Mouse (Mus musculus): ENCODE results near the gene Tpcn1. TPM values are rescaled to one million over a fixed set of nuclear protein-coding genes. Genes with fewer than 3 reads are reported as not detected.

Gene Tpcn1
- total and polyA plus RNA-seq, 2 experiments = 7.6 to 51.9 TPM

GRCm38 (mm10) chr5:120526311-120526710, 62.2 kb downstream of the Tpcn1 start:
- 77% methylated on average over 11 of the region's 11 CpGs for WGBS
- no peak overlapping the region for H3K27ac ChIP-seq (replicated peaks; ENCODE audit: insufficient read depth, low read depth, low read length)
- TF ChIP-seq POLR2A (IDR thresholded peaks at IDR 0.05; ENCODE audit: extremely low read depth, insufficient read depth, low read length) = no peak
- TF ChIP-seq CTCF (IDR thresholded peaks at IDR 0.05; ENCODE audit: low read depth, low read length) = no peak
- peaks cover 6% of the 10 kb centered on the region; the same call in 1 of the 2 replicates for H3K4me1 ChIP-seq (ENCODE audit: control insufficient read depth, insufficient read depth, low read length)
- no peak overlapping the region for H3K4me3 ChIP-seq (ENCODE audit: insufficient read depth, low read depth, low read length)
- H3K36me3 ChIP-seq (ENCODE audit: control insufficient read depth, insufficient read depth, low read length) = peaks cover 44% of the 10 kb centered on the region
- H3K27me3 ChIP-seq (ENCODE audit: control insufficient read depth, insufficient read depth, low read length) = no peaks in the 10 kb centered on the region
- H3K79me2 ChIP-seq (ENCODE audit: control insufficient read depth, insufficient read depth, low read length) = no peaks in the 10 kb centered on the region
- DNase-seq (ENCODE audit: extremely low read depth, low read depth, low spot score) = no peak
- H3K9ac ChIP-seq (ENCODE audit: low read depth, low read length) = no peak overlapping the region

- no peaks in the 10 kb centered on the region for H3K79me2 ChIP-seq (ENCODE audit: control insufficient read depth, insufficient read depth, low read length)
- no peak overlapping the region for H3K4me3 ChIP-seq (ENCODE audit: insufficient read depth, low read depth, low read length)
- WGBS = 76% methylated on average over 5 of the region's 5 CpGs
- H3K27me3 ChIP-seq (ENCODE audit: control insufficient read depth, insufficient read depth, low read length) = no peaks in the 10 kb centered on the region
- H3K27ac ChIP-seq (replicated peaks; ENCODE audit: insufficient read depth, low read depth, low read length) = no peak overlapping the region
- peaks cover 47% of the 10 kb centered on the region for H3K36me3 ChIP-seq (ENCODE audit: control insufficient read depth, insufficient read depth, low read length)
- H3K9ac ChIP-seq (ENCODE audit: low read depth, low read length) = no peak overlapping the region
- TF ChIP-seq POLR2A (IDR thresholded peaks at IDR 0.05; ENCODE audit: extremely low read depth, insufficient read depth, low read length) (no peak), CTCF (IDR thresholded peaks at IDR 0.05; ENCODE audit: low read depth, low read length) (peak; percentile 57)
- DNase-seq (ENCODE audit: extremely low read depth, low read depth, low spot score) = no peak
- H3K4me1 ChIP-seq (ENCODE audit: control insufficient read depth, insufficient read depth, low read length) = 0 out of 2 replicates have a peak, but pooled peaks cover under 1% of the 10 kb centered on the region
Measured at GRCm38 (mm10) chr5:120525737-120526136, 62.7 kb downstream of the Tpcn1 start.

- Histone ChIP-seq H3K9ac (ENCODE audit: low read depth, low read length) (no peak overlapping the region), H3K36me3 (ENCODE audit: control insufficient read depth, insufficient read depth, low read length) (peaks cover 54% of the 10 kb centered on the region), H3K27ac (replicated peaks; ENCODE audit: insufficient read depth, low read depth, low read length) (no peak overlapping the region), H3K79me2 (ENCODE audit: control insufficient read depth, insufficient read depth, low read length) (no peaks in the 10 kb centered on the region), H3K27me3 (ENCODE audit: control insufficient read depth, insufficient read depth, low read length) (no peaks in the 10 kb centered on the region), H3K4me1 (ENCODE audit: control insufficient read depth, insufficient read depth, low read length) (no peaks in the 10 kb centered on the region), H3K4me3 (ENCODE audit: insufficient read depth, low read depth, low read length) (no peak overlapping the region)
- DNase-seq (ENCODE audit: extremely low read depth, low read depth, low spot score) = no peak
- TF ChIP-seq CTCF (IDR thresholded peaks at IDR 0.05; ENCODE audit: low read depth, low read length) (no peak), POLR2A (IDR thresholded peaks at IDR 0.05; ENCODE audit: extremely low read depth, insufficient read depth, low read length) (no peak)
- WGBS = 97% methylated on average over 2 of the region's 2 CpGs
Measured at GRCm38 (mm10) chr5:120524736-120525135, 63.7 kb downstream of the Tpcn1 start.

- no peak overlapping the region for H3K27ac ChIP-seq (replicated peaks; ENCODE audit: insufficient read depth, low read depth, low read length)
- H3K4me3 ChIP-seq (ENCODE audit: insufficient read depth, low read depth, low read length) = no peak overlapping the region
- H3K27me3 ChIP-seq (ENCODE audit: control insufficient read depth, insufficient read depth, low read length) = no peaks in the 10 kb centered on the region
- H3K79me2 ChIP-seq (ENCODE audit: control insufficient read depth, insufficient read depth, low read length) = peaks cover 4% of the 10 kb centered on the region
- peaks cover 49% of the 10 kb centered on the region for H3K36me3 ChIP-seq (ENCODE audit: control insufficient read depth, insufficient read depth, low read length)
- peaks cover 3% of the 10 kb centered on the region for H3K4me1 ChIP-seq (ENCODE audit: control insufficient read depth, insufficient read depth, low read length)
- no peak for DNase-seq (ENCODE audit: extremely low read depth, low read depth, low spot score)
- 81% methylated on average over 3 of the region's 3 CpGs for WGBS
- H3K9ac ChIP-seq (ENCODE audit: low read depth, low read length) = no peak overlapping the region
- peak; percentile 87 for TF ChIP-seq CTCF (IDR thresholded peaks at IDR 0.05; ENCODE audit: low read depth, low read length)
- TF ChIP-seq POLR2A (IDR thresholded peaks at IDR 0.05; ENCODE audit: extremely low read depth, insufficient read depth, low read length) = no peak
Measured at GRCm38 (mm10) chr5:120522649-120523048, 65.8 kb downstream of the Tpcn1 start.

DNA sequence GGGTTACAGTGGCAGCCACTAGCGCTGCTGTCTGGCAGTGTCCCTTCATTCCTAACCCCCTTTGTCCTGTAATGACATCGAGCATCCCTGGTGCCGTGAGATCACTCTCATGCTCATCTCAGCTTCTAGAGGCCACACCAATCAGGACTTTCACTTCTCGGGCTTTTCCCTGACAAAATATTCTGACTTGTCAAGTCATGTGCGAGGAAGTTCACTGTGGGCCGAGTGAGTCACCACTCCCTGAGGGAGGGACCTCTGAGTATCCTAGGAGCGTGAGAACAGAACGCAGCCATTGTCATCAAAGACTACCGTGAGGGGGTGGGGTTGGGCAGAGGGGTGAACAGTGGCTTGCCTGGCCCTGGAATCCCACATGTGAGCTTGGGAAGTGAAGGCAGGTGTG, 70.9 kb downstream of the Tpcn1 start:
- TF ChIP-seq POLR2A (IDR thresholded peaks at IDR 0.05; ENCODE audit: extremely low read depth, insufficient read depth, low read length) (no peak), CTCF (IDR thresholded peaks at IDR 0.05; ENCODE audit: low read depth, low read length) (no peak)
- peak; percentile 58 for DNase-seq (ENCODE audit: extremely low read depth, low read depth, low spot score)
- no peak overlapping the region for H3K4me3 ChIP-seq (ENCODE audit: insufficient read depth, low read depth, low read length)
- no peaks in the 10 kb centered on the region for H3K27me3 ChIP-seq (ENCODE audit: control insufficient read depth, insufficient read depth, low read length)
- H3K9ac ChIP-seq (ENCODE audit: low read depth, low read length) = peak overlapping the region; percentile 74
- peaks cover 35% of the 10 kb centered on the region for H3K4me1 ChIP-seq (ENCODE audit: control insufficient read depth, insufficient read depth, low read length)
- H3K36me3 ChIP-seq (ENCODE audit: control insufficient read depth, insufficient read depth, low read length) = peaks cover 26% of the 10 kb centered on the region
- WGBS = 32% methylated on average over 9 of the region's 9 CpGs
- H3K27ac ChIP-seq (replicated peaks; ENCODE audit: insufficient read depth, low read depth, low read length) = peak overlapping the region; percentile 94
- H3K79me2 ChIP-seq (ENCODE audit: control insufficient read depth, insufficient read depth, low read length) = peaks cover 8% of the 10 kb centered on the region

DNA sequence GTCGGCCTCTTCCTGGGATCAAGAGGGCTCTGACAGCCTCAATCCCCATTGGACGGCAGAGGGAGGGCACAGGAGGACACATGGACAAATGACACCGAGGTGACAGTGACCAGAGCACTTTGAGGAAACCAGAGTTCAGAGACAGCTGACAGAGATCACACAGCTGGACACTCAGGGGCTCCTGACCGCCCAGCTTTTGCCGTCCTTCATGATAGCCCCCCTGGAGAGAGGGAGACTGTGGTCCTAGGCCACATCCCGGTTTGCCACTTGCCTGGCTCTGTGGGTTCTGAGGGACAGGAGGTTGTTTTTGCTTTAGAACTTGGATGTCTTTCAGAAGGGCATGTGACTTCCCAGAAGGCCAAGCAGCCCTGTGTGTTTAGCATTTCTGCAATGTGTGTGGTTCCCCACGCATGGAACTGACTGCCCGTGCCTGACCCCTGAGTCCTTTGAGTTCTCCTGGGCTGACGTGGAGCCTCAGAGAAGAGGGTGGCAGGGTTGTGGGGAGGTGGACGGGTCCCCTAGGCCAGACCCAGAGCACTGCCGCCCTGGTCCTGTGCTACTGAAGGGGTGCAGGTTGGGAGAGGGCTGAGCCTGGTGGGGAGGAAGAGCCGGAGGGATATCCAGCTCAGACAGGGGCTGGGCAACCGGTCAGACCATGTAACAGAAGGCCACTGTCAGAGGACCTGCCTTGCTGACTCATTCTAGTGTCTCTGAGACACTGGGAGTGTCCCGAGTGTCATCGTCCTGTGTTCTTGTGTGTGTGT, 72.1 kb downstream of the Tpcn1 start:
- 2% methylated on average over 15 of the region's 15 CpGs for WGBS
- H3K27ac ChIP-seq (replicated peaks; ENCODE audit: insufficient read depth, low read depth, low read length) = peak overlapping the region; percentile 94

More for the DNA sequence above, 72.1 kb downstream of the Tpcn1 start:
- H3K27me3 ChIP-seq (ENCODE audit: control insufficient read depth, insufficient read depth, low read length) = no peaks in the 10 kb centered on the region
- H3K4me3 ChIP-seq (ENCODE audit: insufficient read depth, low read depth, low read length) = peak overlapping the region; percentile 54
- peaks cover 11% of the 10 kb centered on the region for H3K79me2 ChIP-seq (ENCODE audit: control insufficient read depth, insufficient read depth, low read length)
- TF ChIP-seq CTCF (IDR thresholded peaks at IDR 0.05; ENCODE audit: low read depth, low read length) (no peak), POLR2A (IDR thresholded peaks at IDR 0.05; ENCODE audit: extremely low read depth, insufficient read depth, low read length) (peak; percentile 52; the same call in 1 of the 2 replicates)
- H3K4me1 ChIP-seq (ENCODE audit: control insufficient read depth, insufficient read depth, low read length) = peaks cover 39% of the 10 kb centered on the region
- H3K36me3 ChIP-seq (ENCODE audit: control insufficient read depth, insufficient read depth, low read length) = peaks cover 15% of the 10 kb centered on the region; the same call in 1 of the 2 replicates
- DNase-seq (ENCODE audit: extremely low read depth, low read depth, low spot score) = peak; percentile 97
- H3K9ac ChIP-seq (ENCODE audit: low read depth, low read length) = peak overlapping the region; percentile 74
